Mouse (Mus musculus) embryonic facial prominence, embryonic 10.5 days (tissue): Measurements from ENCODE around the gene Aunip. TPM values are rescaled to one million over a fixed set of nuclear protein-coding genes. Genes with fewer than 3 reads are reported as not detected.

Source experiments
- DNase-seq: peaks from one replicate; pipeline ENCODE4 v3.0.0-alpha.2; 2017; ENCODE audit warnings: low spot score
- H3K27ac ChIP-seq: fragments of 300-500 bp; sonication (generic); replicated peaks from 2 replicates; pipeline ENCODE4 v1.5.1; 2016; ENCODE audit warnings: mild to moderate bottlenecking
- H3K27me3 ChIP-seq: fragments of 300-500 bp; sonication (generic); replicated peaks from 2 replicates; pipeline ENCODE4 v1.6.1; 2016; ENCODE audit warnings: low read depth, mild to moderate bottlenecking; ENCODE audit not compliant: poor library complexity, severe bottlenecking
- H3K36me3 ChIP-seq: fragments of 300-500 bp; sonication (generic); replicated peaks from 2 replicates; pipeline ENCODE4 v1.6.1; 2016; ENCODE audit warnings: mild to moderate bottlenecking, moderate library complexity
- H3K4me1 ChIP-seq: fragments of 300-500 bp; sonication (generic); 2 replicates; pipeline ENCODE4 v1.6.1; 2016
- H3K4me3 ChIP-seq: fragments of 300-500 bp; sonication (generic); 2 replicates; pipeline ENCODE4 v1.5.1; 2016; ENCODE audit warnings: mild to moderate bottlenecking, moderate library complexity
- H3K9me3 ChIP-seq: fragments of 300-500 bp; sonication (generic); 2 replicates; pipeline ENCODE4 v1.6.1; 2016; ENCODE audit warnings: mild to moderate bottlenecking
- WGBS: fragments of 180-500 bp; shearing (Covaris S2); methylation state at CpG from one replicate; pipeline ENCODE4 v1.1.7; 2016; 5-methylcytosine and 5-hydroxymethylcytosine counted together
- polyA plus RNA-seq: library from polyadenylated mRNA; unstranded; fragments of >200 nt; fragmentation: Nextera tagmentation; extraction: Ambion mirVana; gene quantifications from 2 replicates; pipeline ENCODE4 v1.2.1, GENCODE M21; 2016

The Aunip gene
- polyA plus RNA-seq, 1 experiment from 2014 or later, result 28.2 TPM

- Histone ChIP-seq H3K9me3 (no peaks in the 10 kb centered on the region), H3K27ac (no peak overlapping the region), H3K4me1 (0 out of 2 replicates have a peak, but pooled peaks cover 4% of the 10 kb centered on the region), H3K4me3 (no peak overlapping the region), H3K27me3 (no peaks in the 10 kb centered on the region), H3K36me3 (0 out of 2 replicates have a peak, but pooled peaks cover 3% of the 10 kb centered on the region)
- 71% methylated on average over 3 of the region's 4 CpGs for WGBS
- no peak for DNase-seq
Measured at GRCm38 (mm10) chr4:134505966-134506594, 4.7 kb upstream of the Aunip start.

- H3K27ac ChIP-seq, result no peak overlapping the region
- 88% methylated on average over 19 of the region's 19 CpGs for WGBS
- 0 out of 2 replicates have a peak, but pooled peaks cover 3% of the 10 kb centered on the region for H3K36me3 ChIP-seq
- DNase-seq, result no peak
- peaks cover 10% of the 10 kb centered on the region for H3K4me1 ChIP-seq
- no peaks in the 10 kb centered on the region for H3K9me3 ChIP-seq
- H3K4me3 ChIP-seq, result no peak overlapping the region
- H3K27me3 ChIP-seq, result no peaks in the 10 kb centered on the region
Measured at GRCm38 (mm10) chr4:134506713-134507112, 4.1 kb upstream of the Aunip start.

DNA sequence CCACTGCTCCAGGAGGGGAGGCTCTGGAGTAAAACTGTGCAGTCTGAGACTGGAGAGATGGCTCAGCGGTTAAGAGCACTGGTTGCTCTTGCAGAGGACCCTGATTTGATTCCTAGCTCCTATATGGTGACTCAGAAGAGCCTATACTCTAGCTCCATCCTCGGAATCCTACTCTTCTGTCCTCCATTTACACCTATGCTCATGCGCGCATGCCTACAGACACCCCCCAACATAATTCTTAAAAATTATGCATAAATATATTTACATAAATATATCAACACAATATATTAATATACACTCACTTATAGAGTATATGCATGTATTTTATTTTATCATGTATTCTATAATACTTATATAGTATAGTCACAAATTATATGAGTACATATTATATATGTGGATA, 403 bp upstream of the Aunip start:
- no peaks in the 10 kb centered on the region for H3K9me3 ChIP-seq
- peaks cover 35% of the 10 kb centered on the region for H3K4me1 ChIP-seq
- DNase-seq, result no peak
- H3K36me3 ChIP-seq, result peaks cover 14% of the 10 kb centered on the region
- no peaks in the 10 kb centered on the region for H3K27me3 ChIP-seq
- 75% methylated on average over 4 of the region's 4 CpGs for WGBS
- no peak overlapping the region for H3K27ac ChIP-seq
- H3K4me3 ChIP-seq, result peak overlapping the region; percentile 70; the same call in 1 of the 2 replicates

- H3K27ac ChIP-seq, result peak overlapping the region; percentile 91; the same call in 1 of the 2 replicates
- 80% methylated on average over 6 of the region's 6 CpGs for WGBS
- DNase-seq, result no peak
Measured at GRCm38 (mm10) chr4:134511730-134512129, 931 bp downstream of the Aunip start.

DNA sequence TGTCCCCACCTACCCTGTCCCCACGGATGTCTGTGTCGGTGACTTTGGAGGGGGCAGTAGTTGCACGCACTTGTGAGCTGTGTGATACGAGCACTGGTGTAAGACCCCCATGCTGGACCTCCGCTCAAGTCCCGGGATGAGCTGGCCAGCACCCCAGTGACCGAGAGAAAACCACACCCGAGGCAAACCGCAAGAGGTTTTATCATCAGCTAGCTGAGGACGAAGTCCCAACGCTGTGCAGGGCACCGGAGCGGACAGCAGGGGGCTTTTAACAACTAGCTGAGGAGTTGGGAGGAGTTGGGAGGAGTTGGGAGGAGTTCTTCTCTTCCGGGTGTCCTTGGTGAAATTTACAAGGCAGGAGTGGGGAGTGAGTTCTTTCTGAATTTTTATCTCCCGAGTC, 2.0 kb downstream of the Aunip start:
- peak overlapping the region; percentile 15; the same call in 1 of the 2 replicates for H3K27ac ChIP-seq
- peaks cover 41% of the 10 kb centered on the region for H3K4me1 ChIP-seq
- 35% methylated on average over 15 of the region's 15 CpGs for WGBS
- no peaks in the 10 kb centered on the region for H3K27me3 ChIP-seq
- H3K9me3 ChIP-seq, result no peaks in the 10 kb centered on the region
- peak; percentile 74 for DNase-seq
- H3K4me3 ChIP-seq, result peak overlapping the region; percentile 70
- peaks cover 25% of the 10 kb centered on the region for H3K36me3 ChIP-seq

More at GRCm38 (mm10) chr4:134511730-134512129, 931 bp downstream of the Aunip start:
- H3K4me1 ChIP-seq, result peaks cover 35% of the 10 kb centered on the region
- H3K36me3 ChIP-seq, result peaks cover 18% of the 10 kb centered on the region
- no peaks in the 10 kb centered on the region for H3K9me3 ChIP-seq
- H3K27me3 ChIP-seq, result no peaks in the 10 kb centered on the region
- peak overlapping the region; percentile 70 for H3K4me3 ChIP-seq

GRCm38 (mm10) chr4:134514309-134514930, 3.6 kb downstream of the Aunip start:
- H3K36me3 ChIP-seq, result peaks cover 32% of the 10 kb centered on the region
- H3K4me1 ChIP-seq, result peaks cover 41% of the 10 kb centered on the region
- H3K9me3 ChIP-seq, result no peaks in the 10 kb centered on the region
- 90% methylated on average over 11 of the region's 11 CpGs for WGBS
- no peaks in the 10 kb centered on the region for H3K27me3 ChIP-seq
- no peak for DNase-seq
- no peak overlapping the region for H3K4me3 ChIP-seq
- no peak overlapping the region for H3K27ac ChIP-seq

DNA sequence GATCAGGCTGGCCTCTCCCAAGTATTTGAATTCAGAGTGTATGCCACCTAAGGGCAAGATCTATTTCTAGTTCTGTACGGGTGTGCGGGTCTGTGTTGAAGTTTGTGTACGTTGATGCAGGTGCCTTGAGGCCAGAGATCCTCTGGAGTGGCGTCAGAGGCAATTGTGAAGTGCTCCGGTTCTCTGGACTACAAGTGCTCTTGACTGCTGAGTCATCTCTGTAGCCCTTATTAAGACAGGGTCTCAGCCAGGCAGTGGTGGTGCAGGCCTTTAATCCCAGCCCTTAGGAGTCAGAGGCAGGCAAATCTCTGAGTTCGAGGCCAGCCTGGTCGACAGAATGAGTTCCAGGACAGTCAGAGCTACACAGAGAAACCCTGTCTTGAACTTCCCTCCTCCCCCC, 4.8 kb downstream of the Aunip start:
- peaks cover 38% of the 10 kb centered on the region for H3K4me1 ChIP-seq
- H3K9me3 ChIP-seq, result no peaks in the 10 kb centered on the region
- H3K36me3 ChIP-seq, result peaks cover 44% of the 10 kb centered on the region
- H3K27me3 ChIP-seq, result no peaks in the 10 kb centered on the region
- no peak for DNase-seq
- 77% methylated on average over 7 of the region's 7 CpGs for WGBS
- H3K27ac ChIP-seq, result no peak overlapping the region
- H3K4me3 ChIP-seq, result no peak overlapping the region

GRCm38 (mm10) chr4:134516981-134517380, 6.2 kb downstream of the Aunip start:
- Histone ChIP-seq H3K36me3 (peaks cover 57% of the 10 kb centered on the region), H3K4me1 (peaks cover 28% of the 10 kb centered on the region), H3K27me3 (no peaks in the 10 kb centered on the region), H3K27ac (no peak overlapping the region), H3K9me3 (no peaks in the 10 kb centered on the region), H3K4me3 (no peak overlapping the region)
- DNase-seq, result no peak
- 86% methylated on average over 8 of the region's 8 CpGs for WGBS

GRCm38 (mm10) chr4:134517719-134518118, 6.9 kb downstream of the Aunip start:
- peaks cover 64% of the 10 kb centered on the region for H3K36me3 ChIP-seq

GRCm38 (mm10) chr4:134518541-134518940, 7.7 kb downstream of the Aunip start:
- Histone ChIP-seq H3K4me1 (peaks cover 17% of the 10 kb centered on the region), H3K9me3 (no peaks in the 10 kb centered on the region), H3K36me3 (peaks cover 72% of the 10 kb centered on the region), H3K27ac (no peak overlapping the region), H3K27me3 (no peaks in the 10 kb centered on the region), H3K4me3 (no peak overlapping the region)
- DNase-seq, result no peak
- 97% methylated on average over 4 of the region's 4 CpGs for WGBS

More at GRCm38 (mm10) chr4:134517719-134518118, 6.9 kb downstream of the Aunip start:
- H3K27ac ChIP-seq, result no peak overlapping the region
- no peaks in the 10 kb centered on the region for H3K27me3 ChIP-seq
- H3K4me1 ChIP-seq, result peaks cover 24% of the 10 kb centered on the region
- no peaks in the 10 kb centered on the region for H3K9me3 ChIP-seq
- no peak overlapping the region for H3K4me3 ChIP-seq
- DNase-seq, result no peak
- WGBS, result 92% methylated on average over 10 of the region's 10 CpGs

DNA sequence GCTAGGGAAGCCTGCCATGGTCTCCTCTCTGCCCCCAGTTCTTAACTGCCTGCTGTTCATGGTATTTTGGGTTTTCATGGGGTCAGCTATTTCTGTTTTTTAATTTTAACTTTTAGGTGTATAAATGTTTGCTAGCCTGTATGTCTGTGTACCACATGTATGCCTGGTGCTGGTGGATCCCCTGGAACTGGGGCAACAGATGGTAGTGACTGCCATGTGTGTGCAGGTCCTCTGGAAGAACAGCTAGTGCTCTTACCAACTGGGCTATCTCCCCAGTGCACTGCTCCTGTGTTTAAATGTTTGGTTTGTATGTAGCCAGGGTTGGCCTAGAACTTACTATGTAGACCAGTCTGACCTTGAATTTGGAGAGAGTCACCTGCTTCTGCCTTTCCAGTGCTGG, 8.5 kb downstream of the Aunip start:
- Histone ChIP-seq H3K27ac (no peak overlapping the region), H3K27me3 (no peaks in the 10 kb centered on the region), H3K4me1 (peaks cover 10% of the 10 kb centered on the region), H3K9me3 (no peaks in the 10 kb centered on the region), H3K36me3 (peaks cover 73% of the 10 kb centered on the region), H3K4me3 (no peak overlapping the region)
- no peak for DNase-seq

DNA sequence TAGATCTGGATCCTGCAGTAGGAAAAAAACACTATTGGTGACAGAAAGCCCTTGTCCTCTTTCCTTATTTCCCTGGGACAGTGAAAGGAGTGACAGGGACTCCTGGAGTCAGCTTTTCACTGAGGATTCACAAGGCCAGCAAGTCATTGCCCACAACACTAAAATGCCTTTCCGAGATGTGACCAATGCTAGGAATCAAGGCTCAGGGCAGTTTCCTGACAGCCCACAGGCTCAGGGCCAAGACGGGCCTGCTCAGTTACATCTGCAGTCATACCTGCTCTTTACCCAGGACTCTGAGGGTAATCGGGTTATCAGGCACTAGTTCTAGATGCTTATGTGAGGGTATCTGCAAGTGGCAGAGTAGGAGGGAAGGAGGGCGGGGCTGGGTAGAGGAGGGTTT, 12.6 kb downstream of the Aunip start:
- H3K27ac ChIP-seq, result no peak overlapping the region
- peaks cover 92% of the 10 kb centered on the region for H3K36me3 ChIP-seq
- H3K9me3 ChIP-seq, result no peaks in the 10 kb centered on the region

GRCm38 (mm10) chr4:134525806-134526205, 15.0 kb downstream of the Aunip start:
- no peak overlapping the region for H3K27ac ChIP-seq
- no peaks in the 10 kb centered on the region for H3K27me3 ChIP-seq
- WGBS, result 68% methylated on average over 5 of the region's 5 CpGs
- no peaks in the 10 kb centered on the region; the same call in 1 of the 2 replicates for H3K4me1 ChIP-seq
- no peak overlapping the region for H3K4me3 ChIP-seq
- DNase-seq, result no peak
- H3K9me3 ChIP-seq, result no peaks in the 10 kb centered on the region
- H3K36me3 ChIP-seq, result peaks cover 99% of the 10 kb centered on the region

More for the DNA sequence above, 12.6 kb downstream of the Aunip start:
- DNase-seq, result no peak
- 86% methylated on average over 4 of the region's 4 CpGs for WGBS
- H3K27me3 ChIP-seq, result no peaks in the 10 kb centered on the region
- no peak overlapping the region for H3K4me3 ChIP-seq
- no peaks in the 10 kb centered on the region; the same call in 1 of the 2 replicates for H3K4me1 ChIP-seq
